Mouse (Mus musculus) limb, embryonic 12.5 days (tissue): Measurements from ENCODE around the gene Gm16253. TPM values are rescaled to one million over a fixed set of nuclear protein-coding genes. Genes with fewer than 3 reads are reported as not detected.

ENCODE experiments used
- ATAC-seq: fragments of 200-750 bp; cut with Nextera tagmentation; 2 replicates; pipeline ENCODE4 v1.8.0; 2017; ENCODE audit warnings: low read depth, moderate TSS enrichment; ENCODE audit not compliant: insufficient number of reproducible peaks, insufficient read depth, low FRiP score, low TSS enrichment
- H3K27ac ChIP-seq: fragments of 300-500 bp; sonication (generic); 2 replicates; pipeline ENCODE4 v1.5.1; 2016; ENCODE audit warnings: mild to moderate bottlenecking, moderate library complexity
- H3K27me3 ChIP-seq: fragments of 300-500 bp; sonication (generic); 2 replicates; pipeline ENCODE4 v1.6.1; 2016; ENCODE audit warnings: mild to moderate bottlenecking, moderate library complexity
- H3K36me3 ChIP-seq: fragments of 300-500 bp; sonication (generic); 2 replicates; pipeline ENCODE4 v1.6.1; 2016; ENCODE audit warnings: mild to moderate bottlenecking, moderate library complexity
- H3K4me1 ChIP-seq: fragments of 300-500 bp; sonication (generic); replicated peaks from 2 replicates; pipeline ENCODE4 v1.6.1; 2016
- H3K4me2 ChIP-seq: fragments of 300-500 bp; sonication (generic); 2 replicates; pipeline ENCODE4 v1.6.1; 2016; ENCODE audit warnings: mild to moderate bottlenecking, moderate library complexity
- H3K4me3 ChIP-seq: fragments of 300-500 bp; sonication (generic); replicated peaks from 2 replicates; pipeline ENCODE4 v1.5.1; 2016; ENCODE audit warnings: mild to moderate bottlenecking
- H3K9ac ChIP-seq: fragments of 300-500 bp; sonication (generic); replicated peaks from 2 replicates; pipeline ENCODE4 v1.6.1; 2016; ENCODE audit warnings: mild to moderate bottlenecking, moderate library complexity
- H3K9me3 ChIP-seq: fragments of 300-500 bp; sonication (generic); 2 replicates; pipeline ENCODE4 v1.6.1; 2016; ENCODE audit warnings: mild to moderate bottlenecking, moderate library complexity
- WGBS: fragments of 180-500 bp; shearing (Covaris S2); methylation state at CpG from one replicate; pipeline ENCODE4 v1.1.7; 2016; 5-methylcytosine and 5-hydroxymethylcytosine counted together
- polyA plus RNA-seq: library from polyadenylated mRNA; unstranded; fragments of >200 nt; fragmentation: Nextera tagmentation; extraction: Ambion mirVana; gene quantifications from 2 replicates; pipeline ENCODE4 v1.2.1, GENCODE M21; 2016

Gene Gm16253
- polyA plus RNA-seq, 1 experiment from 2014 or later: 1.5 TPM

DNA sequence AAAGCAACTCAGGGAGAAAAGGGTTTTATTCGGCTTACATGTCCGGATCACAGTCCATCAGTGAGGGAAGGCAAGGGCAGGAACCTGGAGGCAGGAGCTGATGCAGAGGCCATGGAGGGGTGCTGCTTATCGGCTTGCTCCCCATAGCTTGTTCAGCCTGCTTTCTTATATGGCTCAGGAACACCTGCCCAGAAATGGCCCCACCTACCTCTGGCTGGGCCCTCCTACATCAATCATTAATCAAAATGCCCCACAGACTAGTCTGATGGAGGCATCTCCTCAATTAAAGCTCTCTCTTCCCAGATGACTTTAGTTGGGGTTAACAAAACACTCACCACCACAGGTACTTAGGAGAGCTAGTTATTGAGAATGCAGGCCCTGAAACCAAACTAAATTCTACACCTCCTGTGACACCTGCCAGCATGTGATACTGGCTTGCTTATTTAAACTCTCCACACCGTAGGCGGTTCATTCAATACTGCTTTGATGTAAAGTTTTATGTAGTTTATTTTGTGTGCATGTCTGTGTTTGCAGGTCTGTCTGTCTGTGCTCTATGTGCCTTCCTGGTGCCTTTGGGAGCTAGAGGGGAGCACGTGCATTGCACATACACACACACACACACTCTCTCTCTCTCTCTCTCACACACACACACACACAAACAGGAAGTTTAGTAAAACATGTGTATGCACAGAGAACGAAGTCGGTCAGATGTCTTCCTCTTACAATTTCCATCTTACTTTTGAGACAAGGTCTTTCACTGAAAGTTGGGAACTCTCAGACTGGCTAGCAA, 9.9 kb upstream of the Gm16253 start:
- Histone ChIP-seq H3K36me3 (no peaks in the 10 kb centered on the region), H3K4me2 (no peak overlapping the region), H3K27me3 (no peaks in the 10 kb centered on the region), H3K4me3 (no peak overlapping the region), H3K9me3 (no peaks in the 10 kb centered on the region), H3K4me1 (peaks cover 13% of the 10 kb centered on the region), H3K9ac (no peak overlapping the region), H3K27ac (no peak overlapping the region)
- 85% methylated on average over 8 of the region's 8 CpGs for WGBS
- ATAC-seq: no peak

- ATAC-seq: no peak
- Histone ChIP-seq H3K4me1 (peaks cover 12% of the 10 kb centered on the region), H3K27me3 (no peaks in the 10 kb centered on the region), H3K27ac (no peak overlapping the region), H3K4me2 (no peak overlapping the region), H3K36me3 (no peaks in the 10 kb centered on the region), H3K9ac (no peak overlapping the region), H3K9me3 (no peaks in the 10 kb centered on the region), H3K4me3 (no peak overlapping the region)
- WGBS: 83% methylated on average over 8 of the region's 8 CpGs
Observed at GRCm38 (mm10) chr3:96568605-96569004, 8.2 kb upstream of the Gm16253 start.

GRCm38 (mm10) chr3:96569506-96569905, 7.3 kb upstream of the Gm16253 start:
- Histone ChIP-seq H3K9me3 (no peaks in the 10 kb centered on the region), H3K27me3 (no peaks in the 10 kb centered on the region), H3K9ac (no peak overlapping the region), H3K27ac (no peak overlapping the region), H3K36me3 (no peaks in the 10 kb centered on the region), H3K4me2 (no peak overlapping the region), H3K4me1 (peaks cover 3% of the 10 kb centered on the region), H3K4me3 (no peak overlapping the region)
- ATAC-seq: no peak
- 92% methylated on average over 13 of the region's 13 CpGs for WGBS

DNA sequence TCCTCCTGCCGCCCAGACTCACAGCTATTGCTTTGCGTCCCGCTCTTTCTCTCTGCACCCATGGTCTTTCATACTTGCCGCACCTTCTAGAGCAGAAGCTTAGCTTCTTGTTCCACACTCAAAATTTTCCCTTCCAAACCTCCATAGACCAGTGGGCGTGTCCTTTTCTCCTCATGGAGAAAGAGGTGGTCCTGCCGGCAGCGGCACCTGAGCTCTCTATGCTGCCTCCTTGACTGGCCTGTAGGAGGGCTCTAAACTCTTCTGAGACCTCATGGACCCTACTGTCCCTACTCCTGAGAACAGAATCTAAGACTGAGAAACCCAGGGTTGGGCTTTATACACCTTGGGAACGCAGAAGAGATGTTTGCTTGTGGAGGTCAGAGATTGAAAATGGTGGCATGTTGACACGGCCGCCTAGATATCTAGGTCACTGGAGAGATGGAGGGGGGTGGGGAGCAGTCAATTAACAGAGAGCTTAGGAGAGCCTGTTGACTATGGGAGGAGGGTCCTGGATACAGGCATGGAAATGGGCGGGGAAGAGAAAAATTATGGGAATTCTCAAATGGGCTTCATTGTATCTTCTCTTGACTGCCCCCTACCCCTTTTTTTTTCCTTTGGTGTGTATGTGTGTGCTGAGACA, 6.7 kb upstream of the Gm16253 start:
- H3K36me3 ChIP-seq: no peaks in the 10 kb centered on the region
- no peak overlapping the region for H3K27ac ChIP-seq
- no peak overlapping the region for H3K9ac ChIP-seq
- H3K4me2 ChIP-seq: no peak overlapping the region
- no peaks in the 10 kb centered on the region for H3K4me1 ChIP-seq
- H3K27me3 ChIP-seq: no peaks in the 10 kb centered on the region
- WGBS: 81% methylated on average over 11 of the region's 11 CpGs
- H3K4me3 ChIP-seq: no peak overlapping the region
- ATAC-seq: no peak
- H3K9me3 ChIP-seq: no peaks in the 10 kb centered on the region

- H3K4me3 ChIP-seq: no peak overlapping the region
Observed at GRCm38 (mm10) chr3:96570643-96571042, 6.1 kb upstream of the Gm16253 start.

DNA sequence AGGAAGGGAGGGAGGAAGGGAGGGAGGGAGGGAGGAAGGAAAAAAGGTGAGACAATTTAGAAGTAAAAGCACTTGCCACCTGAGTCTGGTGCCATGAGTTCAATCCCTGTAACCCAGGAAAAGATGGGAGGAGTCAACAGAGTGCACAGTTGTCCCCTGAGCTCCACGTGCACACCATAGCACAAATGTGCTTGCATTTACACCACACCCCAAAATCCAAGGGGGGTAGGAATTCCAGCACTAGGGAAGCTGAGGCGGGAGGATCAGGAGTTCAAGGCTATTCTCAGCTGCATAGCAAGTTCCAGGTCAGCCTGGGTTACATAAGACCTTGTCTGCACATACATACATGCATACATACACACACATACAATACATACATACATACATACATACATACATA, 5.4 kb upstream of the Gm16253 start:
- H3K9me3 ChIP-seq: no peaks in the 10 kb centered on the region
- no peak overlapping the region for H3K4me3 ChIP-seq
- H3K4me2 ChIP-seq: no peak overlapping the region
- no peak overlapping the region for H3K27ac ChIP-seq
- H3K4me1 ChIP-seq: peaks cover 4% of the 10 kb centered on the region
- H3K27me3 ChIP-seq: no peaks in the 10 kb centered on the region
- H3K36me3 ChIP-seq: no peaks in the 10 kb centered on the region
- no peak for ATAC-seq
- H3K9ac ChIP-seq: no peak overlapping the region
- WGBS: 74% methylated on average over 2 of the region's 2 CpGs

More at GRCm38 (mm10) chr3:96570643-96571042, 6.1 kb upstream of the Gm16253 start:
- Histone ChIP-seq H3K36me3 (no peaks in the 10 kb centered on the region), H3K27me3 (no peaks in the 10 kb centered on the region), H3K27ac (no peak overlapping the region; the same call in 1 of the 2 replicates), H3K4me1 (no peaks in the 10 kb centered on the region), H3K4me2 (no peak overlapping the region), H3K9ac (no peak overlapping the region), H3K9me3 (no peaks in the 10 kb centered on the region)
- ATAC-seq: no peak
- 71% methylated on average over 7 of the region's 7 CpGs for WGBS

DNA sequence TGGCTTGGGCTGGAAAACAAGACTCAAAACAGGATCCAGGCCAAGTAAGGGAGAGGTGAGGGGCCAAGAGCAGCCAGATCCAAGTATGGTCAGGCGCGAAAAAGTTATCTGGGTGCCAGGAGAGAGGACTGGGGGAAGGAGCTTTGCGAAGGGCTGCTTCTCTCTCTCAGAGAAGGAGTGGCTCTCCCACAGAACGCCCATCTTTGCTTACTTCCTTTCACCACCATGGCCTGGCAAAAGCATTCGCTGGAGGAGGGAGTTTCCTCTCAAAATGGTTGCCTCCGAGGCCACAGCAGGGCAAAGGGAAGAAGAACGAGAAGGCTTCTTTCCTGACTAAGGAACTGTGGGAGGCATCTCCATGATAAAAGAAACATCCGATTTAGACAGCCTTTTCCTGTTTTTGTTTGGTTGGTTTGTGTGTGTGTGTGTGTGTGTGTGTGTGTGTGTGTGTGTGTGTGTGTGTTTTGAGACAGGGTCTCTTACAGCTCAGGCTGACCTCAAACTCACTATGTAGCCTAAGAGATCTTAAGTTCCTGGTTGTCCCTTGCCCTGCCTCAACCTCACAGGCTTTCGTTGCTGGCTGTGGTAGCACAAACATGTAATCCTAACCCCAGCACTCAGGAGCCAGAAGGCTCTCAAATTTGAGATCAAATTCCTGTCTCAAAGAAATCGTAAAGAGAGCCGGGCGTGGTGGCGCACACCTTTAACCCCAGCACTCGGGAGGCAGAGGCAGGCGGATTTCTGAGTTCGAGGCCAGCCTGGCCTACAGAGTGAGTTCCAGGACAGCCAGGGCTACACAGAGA, 4.7 kb upstream of the Gm16253 start:
- no peak for ATAC-seq
- H3K27ac ChIP-seq: no peak overlapping the region
- H3K27me3 ChIP-seq: no peaks in the 10 kb centered on the region
- no peak overlapping the region for H3K4me2 ChIP-seq
- peaks cover 11% of the 10 kb centered on the region for H3K4me1 ChIP-seq
- H3K4me3 ChIP-seq: no peak overlapping the region
- no peaks in the 10 kb centered on the region for H3K9me3 ChIP-seq
- 79% methylated on average over 16 of the region's 16 CpGs for WGBS
- H3K36me3 ChIP-seq: no peaks in the 10 kb centered on the region
- no peak overlapping the region for H3K9ac ChIP-seq

DNA sequence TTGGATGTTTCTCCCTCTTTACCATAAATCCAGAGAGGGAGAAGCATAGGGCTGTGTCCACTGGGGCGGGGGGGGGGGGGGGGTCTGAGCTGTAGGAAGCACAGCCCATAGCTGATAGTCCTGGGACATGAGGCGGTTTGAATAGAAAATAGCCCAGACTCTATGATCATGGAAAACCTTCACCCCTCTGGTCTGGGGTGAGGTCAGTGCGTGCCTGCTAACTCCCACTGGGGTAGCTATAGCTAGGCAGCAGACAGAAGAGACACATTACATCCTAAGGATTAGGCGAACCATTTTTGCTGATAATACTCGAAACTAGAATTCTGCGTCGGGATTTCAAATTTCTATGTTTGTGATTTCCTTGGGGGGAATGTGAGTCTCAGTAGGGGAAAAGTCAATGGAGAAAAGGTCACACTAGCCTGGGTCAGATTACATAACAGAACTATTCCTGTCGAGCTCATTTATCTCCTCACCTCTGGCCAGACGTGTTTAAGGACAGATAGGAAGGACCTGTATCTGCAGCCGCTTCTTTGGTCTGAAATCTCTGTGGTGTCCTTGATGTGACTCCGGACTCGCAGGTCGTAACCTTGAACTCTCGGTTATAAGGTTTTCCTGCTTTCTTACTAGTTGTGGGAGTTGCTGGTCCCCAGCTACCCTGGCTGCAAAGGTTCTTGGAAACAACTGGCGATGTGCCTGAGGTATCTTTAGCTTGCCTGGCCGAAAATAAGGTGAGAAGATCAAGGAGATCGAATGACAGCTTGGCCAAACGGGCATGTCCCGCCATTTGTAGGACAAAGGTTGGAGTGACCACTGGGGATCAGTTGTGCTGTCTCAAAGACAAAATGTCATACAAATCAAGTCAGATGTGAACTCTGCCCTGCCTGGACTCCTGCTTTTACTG, 2.9 kb upstream of the Gm16253 start:
- H3K4me1 ChIP-seq: peaks cover 14% of the 10 kb centered on the region
- H3K27ac ChIP-seq: no peak overlapping the region
- H3K9me3 ChIP-seq: no peaks in the 10 kb centered on the region
- H3K4me3 ChIP-seq: no peak overlapping the region
- H3K36me3 ChIP-seq: peaks cover 3% of the 10 kb centered on the region; the same call in 1 of the 2 replicates
- H3K9ac ChIP-seq: no peak overlapping the region
- ATAC-seq: no peak
- 81% methylated on average over 19 of the region's 19 CpGs for WGBS
- H3K27me3 ChIP-seq: no peaks in the 10 kb centered on the region
- H3K4me2 ChIP-seq: no peak overlapping the region

DNA sequence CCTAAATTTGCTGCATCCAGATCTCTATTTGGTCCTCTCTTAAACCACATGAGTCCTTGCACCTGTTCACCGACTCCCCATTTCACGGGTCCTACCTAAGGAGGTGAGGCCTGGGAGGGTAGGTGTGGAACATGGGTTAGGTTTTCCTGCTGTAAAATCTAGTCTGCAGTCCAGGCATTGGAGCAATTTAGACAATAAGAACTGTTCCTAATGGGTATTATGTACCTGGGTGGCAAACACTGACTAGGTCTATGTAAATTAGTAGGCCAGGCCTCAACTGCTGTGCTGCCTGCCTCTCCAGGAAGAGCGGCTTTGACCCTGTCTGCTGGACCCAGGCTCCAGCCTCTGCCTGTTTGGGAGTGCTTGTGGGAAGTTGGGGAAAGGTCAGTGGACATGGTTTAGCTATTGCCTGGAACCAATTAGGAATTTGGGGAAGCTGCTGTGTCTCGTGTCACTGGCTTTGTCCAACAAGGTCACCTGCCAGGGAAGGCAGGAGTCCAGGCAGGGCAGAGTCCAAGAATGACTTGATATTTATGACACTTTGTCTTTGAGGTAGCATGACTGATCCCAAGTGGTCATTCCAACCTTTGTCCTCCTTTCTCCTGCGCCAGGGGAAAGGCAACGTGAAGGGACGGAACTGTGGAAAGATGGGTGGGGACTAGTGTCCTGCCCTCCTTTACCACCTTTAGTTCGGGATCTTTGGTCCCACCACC, 1.4 kb upstream of the Gm16253 start:
- Histone ChIP-seq H3K27me3 (no peaks in the 10 kb centered on the region), H3K4me2 (no peak overlapping the region), H3K27ac (peak overlapping the region; percentile 76; the same call in 1 of the 2 replicates), H3K36me3 (peaks cover 3% of the 10 kb centered on the region; the same call in 1 of the 2 replicates), H3K4me1 (peaks cover 18% of the 10 kb centered on the region), H3K9me3 (no peaks in the 10 kb centered on the region), H3K4me3 (no peak overlapping the region), H3K9ac (no peak overlapping the region)
- no peak for ATAC-seq
- WGBS: 84% methylated on average over 8 of the region's 8 CpGs

DNA sequence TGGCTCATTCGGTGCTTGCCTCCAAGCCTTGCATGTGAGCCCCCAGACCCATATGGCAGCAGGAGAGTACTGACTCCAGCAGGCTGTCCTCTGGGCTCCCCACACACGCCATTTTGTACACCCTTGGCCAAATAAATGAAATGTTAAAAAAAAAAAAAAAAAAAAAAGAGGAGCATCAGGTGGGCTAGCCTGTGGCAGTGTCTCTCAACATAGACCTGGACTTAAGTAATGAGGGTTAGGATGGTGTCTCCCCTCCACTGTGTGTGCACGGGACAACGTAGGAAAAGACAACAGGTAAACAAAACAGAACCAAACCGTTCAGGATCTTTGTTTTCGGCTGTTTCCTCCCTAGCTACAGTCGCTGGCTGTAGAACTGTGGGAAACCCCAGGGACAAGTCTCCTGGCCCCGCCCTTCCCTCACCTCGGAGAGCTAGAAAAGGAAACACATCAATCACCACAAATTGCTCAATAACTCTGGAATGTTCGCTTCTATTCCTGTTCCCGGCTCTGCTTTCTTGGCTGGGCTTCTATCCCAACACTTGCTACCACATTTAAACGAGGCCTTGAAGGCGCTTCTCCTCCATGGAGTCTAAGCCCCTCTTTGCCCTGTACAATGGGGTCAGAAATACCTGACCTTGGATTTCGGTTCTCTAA, 652 bp upstream of the Gm16253 start:
- Histone ChIP-seq H3K4me1 (peaks cover 24% of the 10 kb centered on the region), H3K4me2 (peak overlapping the region; percentile 47), H3K36me3 (peaks cover 3% of the 10 kb centered on the region; the same call in 1 of the 2 replicates), H3K9me3 (no peaks in the 10 kb centered on the region), H3K4me3 (peak overlapping the region; percentile 8), H3K9ac (no peak overlapping the region), H3K27me3 (peaks cover 3% of the 10 kb centered on the region; the same call in 1 of the 2 replicates), H3K27ac (peak overlapping the region; percentile 76)
- ATAC-seq: no peak; the same call in 1 of the 2 replicates
- 50% methylated on average over 14 of the region's 14 CpGs for WGBS
